Mouse (Mus musculus): ENCODE results near the gene Basp1. TPM values are rescaled to one million over a fixed set of nuclear protein-coding genes. Genes with fewer than 3 reads are reported as not detected.

Gene Basp1
- total RNA-seq, 2 experiments from 2014 or later = 4.5 to 5.9 TPM

DNA sequence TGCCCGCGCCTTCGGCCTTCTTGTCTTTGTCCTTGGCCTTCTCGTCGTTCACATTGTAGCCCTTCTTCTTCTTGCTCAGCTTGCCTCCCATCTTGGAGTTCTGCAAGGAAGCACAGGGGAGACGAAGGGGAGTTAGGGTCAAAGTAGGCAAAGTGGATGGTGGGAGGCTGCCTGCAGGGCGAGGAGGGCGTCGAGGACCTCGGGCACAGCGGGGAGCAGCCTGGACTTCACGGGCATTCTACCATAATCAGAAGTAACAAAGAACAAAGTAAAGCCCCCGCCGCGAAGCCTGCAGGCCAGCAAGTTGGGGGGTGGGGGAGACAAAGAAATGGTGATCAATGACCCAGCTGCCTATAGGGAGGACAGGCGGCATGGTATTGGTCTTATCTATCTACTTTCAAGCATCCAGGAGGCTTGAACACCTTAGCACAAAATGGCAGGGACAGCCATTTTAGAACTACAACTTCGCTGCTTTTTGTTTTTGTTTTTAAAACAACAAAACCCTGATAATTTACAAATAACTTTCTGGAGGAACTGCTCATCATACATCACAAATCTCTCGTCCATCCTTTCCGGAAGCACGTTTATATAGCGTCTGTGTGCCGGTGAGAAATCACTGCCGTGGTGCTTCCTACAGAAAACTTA, 48.6 kb downstream of the Basp1 start:
- DNase-seq (ENCODE audit: low spot score in 2 of 2) = no peak

- DNase-seq (ENCODE audit: low spot score in 2 of 2) = peak; percentile 7 to 23
Measured at GRCm38 (mm10) chr15:25364160-25364818, 49.3 kb downstream of the Basp1 start.

GRCm38 (mm10) chr15:25363636-25364035, 49.9 kb downstream of the Basp1 start:
- DNase-seq (ENCODE audit: low spot score in 2 of 2) = no peak

DNA sequence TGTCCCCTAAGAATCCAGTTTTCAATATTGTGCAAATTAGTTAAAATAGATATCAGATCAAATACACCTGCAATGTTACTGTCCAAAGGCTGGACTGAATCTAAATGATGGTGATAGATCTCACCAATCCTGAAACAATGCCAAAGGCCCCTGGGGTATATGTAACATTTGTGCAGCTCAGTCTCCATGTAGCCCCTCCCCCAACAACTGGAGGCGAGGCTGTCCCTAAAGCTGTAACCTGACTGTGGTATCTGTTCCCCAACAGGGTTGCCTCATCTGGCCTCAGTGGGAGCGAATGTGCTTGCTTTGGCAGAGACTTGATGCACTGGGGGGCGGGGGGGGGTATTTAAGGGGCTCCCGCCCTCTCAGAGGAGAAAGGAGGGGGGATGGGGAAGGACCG, 52.7 kb downstream of the Basp1 start:
- no peak for DNase-seq (ENCODE audit: low spot score in 2 of 2)

GRCm38 (mm10) chr15:25358680-25359097, 54.9 kb downstream of the Basp1 start:
- DNase-seq (ENCODE audit: low spot score in 2 of 2) = no peak

- DNase-seq (ENCODE audit: low spot score in 2 of 2) = no peak
Measured at GRCm38 (mm10) chr15:25355339-25355738, 58.2 kb downstream of the Basp1 start.

DNA sequence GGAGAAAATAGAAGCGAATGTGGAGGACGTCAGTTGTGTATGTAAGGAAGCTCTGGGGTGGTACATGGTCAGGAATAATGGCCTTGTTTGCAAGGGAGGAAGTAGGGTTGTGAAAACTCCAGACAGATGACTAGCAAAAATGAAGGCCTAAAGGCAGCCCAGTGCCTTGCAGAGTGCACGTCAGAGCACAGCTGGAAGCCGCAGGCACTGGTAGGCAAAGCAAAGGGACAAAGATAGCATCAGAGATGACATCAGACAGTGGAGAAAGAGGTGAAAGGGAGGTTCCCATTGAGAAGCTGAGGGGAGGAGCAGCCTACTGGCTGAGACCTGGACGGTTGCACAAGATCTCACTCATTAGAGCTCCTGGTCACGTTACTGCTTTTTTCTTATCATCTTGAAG, 58.8 kb downstream of the Basp1 start:
- no peak for DNase-seq (ENCODE audit: low spot score in 2 of 2)

GRCm38 (mm10) chr15:25353498-25353897, 60.1 kb downstream of the Basp1 start:
- no peak for DNase-seq (ENCODE audit: low spot score in 2 of 2)

- DNase-seq (ENCODE audit: low spot score in 2 of 2) = no peak
Measured at GRCm38 (mm10) chr15:25343263-25343662, 70.3 kb downstream of the Basp1 start.

GRCm38 (mm10) chr15:25335277-25335676, 78.3 kb downstream of the Basp1 start:
- DNase-seq (ENCODE audit: low spot score in 2 of 2) = no peak

DNA sequence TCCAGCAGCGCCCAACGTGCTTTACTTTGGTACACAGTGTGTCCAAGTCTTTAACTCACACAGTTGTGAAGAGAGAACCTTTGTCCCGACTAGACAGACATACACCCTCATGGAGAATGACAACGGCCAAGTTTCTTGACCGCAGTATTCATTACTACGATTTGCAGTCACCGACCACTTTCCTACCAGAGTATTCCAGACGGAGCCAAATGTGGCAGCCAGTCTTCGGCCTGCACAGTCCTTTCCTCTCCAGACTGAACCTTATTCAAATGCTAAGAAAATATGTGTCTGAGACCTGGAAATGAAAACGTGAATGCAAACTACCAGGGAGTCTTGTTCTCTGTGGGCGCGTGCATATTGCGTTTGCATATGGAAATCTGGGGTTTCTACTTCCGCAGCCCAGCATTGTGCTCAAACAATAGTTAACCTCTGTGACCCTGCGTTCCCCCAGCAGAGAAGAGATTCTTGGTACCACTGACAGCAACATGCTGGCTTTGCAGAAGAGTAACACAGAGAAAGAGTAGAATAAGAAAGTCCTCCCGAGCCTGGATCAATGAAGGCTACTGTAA, 81.6 kb downstream of the Basp1 start:
- DNase-seq (ENCODE audit: low spot score in 2 of 2) = no peak

DNA sequence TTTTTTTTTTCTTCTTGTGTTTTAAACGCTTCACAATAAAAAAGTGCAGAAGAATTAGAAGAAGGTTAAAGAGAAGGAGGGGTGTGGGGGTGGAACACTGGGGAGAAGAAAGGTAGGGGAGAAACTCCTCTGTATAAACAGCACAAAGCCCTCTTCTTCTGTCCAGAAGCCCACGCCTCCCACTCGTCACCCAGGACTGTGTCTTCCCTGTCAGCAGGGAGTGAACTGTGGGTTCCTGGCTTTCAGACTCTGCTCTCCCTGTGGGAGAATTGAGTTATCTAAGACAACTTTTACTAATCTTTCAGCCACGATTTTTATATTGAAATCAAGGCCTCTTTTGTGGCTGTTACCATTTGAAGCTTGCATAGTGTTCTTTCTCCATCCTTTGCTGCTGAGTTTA, 82.6 kb downstream of the Basp1 start:
- DNase-seq (ENCODE audit: low spot score in 2 of 2) = no peak

- no peak for DNase-seq (ENCODE audit: low spot score in 2 of 2)
Measured at GRCm38 (mm10) chr15:25322601-25323000, 91.0 kb downstream of the Basp1 start.

- no peak for DNase-seq (ENCODE audit: low spot score in 2 of 2)
Measured at GRCm38 (mm10) chr15:25322111-25322510, 91.5 kb downstream of the Basp1 start.

DNA sequence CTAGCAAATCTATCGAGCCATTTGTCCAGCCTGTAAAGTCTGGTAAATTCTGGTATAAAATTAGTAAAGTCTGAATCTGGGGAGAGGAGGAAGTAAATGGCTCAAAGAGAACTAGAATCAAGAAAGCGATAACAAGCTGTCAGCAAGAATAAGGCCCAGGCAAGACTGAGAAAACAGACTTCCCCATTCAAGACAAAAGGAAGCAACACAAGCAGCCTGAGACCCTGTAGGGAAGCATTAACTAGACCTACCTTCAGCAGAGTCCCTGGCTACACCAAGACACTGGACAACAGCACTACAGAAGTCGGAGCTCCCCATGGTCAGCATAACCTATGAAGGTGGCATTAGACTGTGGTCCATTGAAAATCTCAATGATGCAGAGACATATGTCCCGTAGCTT, 91.9 kb downstream of the Basp1 start:
- DNase-seq (ENCODE audit: low spot score in 2 of 2) = no peak

DNA sequence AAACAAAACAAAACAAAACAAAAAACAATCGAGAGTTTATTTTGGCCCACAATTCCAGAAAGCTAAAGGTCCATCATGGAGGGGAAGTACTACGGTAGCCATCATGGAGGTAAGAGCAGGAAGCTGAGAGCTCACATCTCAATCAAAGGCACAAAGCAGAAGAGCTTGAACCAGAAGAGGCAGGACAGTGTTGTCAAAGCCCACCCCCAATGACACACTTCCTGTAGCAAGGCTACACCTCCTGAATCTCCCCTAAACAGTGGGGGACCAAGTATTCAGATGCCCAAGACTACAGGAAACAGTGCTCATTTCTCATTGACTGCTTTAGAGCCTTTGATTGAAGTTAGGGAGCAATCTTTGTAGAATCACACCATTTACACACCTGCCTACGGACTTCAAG, 99.1 kb downstream of the Basp1 start:
- DNase-seq (ENCODE audit: low spot score in 2 of 2) = no peak

Other genes with a start within 250 kb of the Basp1 start
- 10 to 100 TPM; 79.9 to 80.3 TPM for gene Myo10, start 208.8 kb upstream of the Basp1 start, total RNA-seq (2021)

Data from adrenal gland, adult 18-20 months (tissue).